Mouse (Mus musculus) right cerebral cortex, postnatal 14 days (tissue): Measurements from ENCODE around the gene Gpr33.

Experiments
- DNase-seq: peaks from one replicate; pipeline ENCODE4 v3.0.0; 2022

Gene Gpr33

DNA sequence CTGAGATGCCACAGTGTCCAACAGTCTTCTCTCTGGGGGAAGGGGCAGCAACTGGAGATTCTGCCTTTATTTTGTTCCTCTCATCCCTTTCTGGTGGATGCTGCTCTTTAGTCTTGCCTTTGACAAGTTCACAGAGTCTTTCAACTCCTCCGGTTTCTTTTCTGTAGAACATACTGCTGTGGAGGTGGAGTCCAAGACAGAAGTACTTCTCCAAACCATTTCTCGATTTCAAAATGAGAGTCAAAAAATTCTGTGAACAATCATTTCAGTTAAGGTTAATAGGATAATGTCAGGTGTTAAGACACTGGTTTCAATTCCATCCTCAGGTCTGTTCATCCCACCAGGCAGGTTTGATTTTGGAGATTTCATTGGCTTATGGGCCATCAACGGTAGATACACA, at the start of gene Gpr33:
Gene Gpr33 (minus strand): TSS at position 101 of the 400 bp plus-strand sequence.
- DNase-seq: no peak

DNA sequence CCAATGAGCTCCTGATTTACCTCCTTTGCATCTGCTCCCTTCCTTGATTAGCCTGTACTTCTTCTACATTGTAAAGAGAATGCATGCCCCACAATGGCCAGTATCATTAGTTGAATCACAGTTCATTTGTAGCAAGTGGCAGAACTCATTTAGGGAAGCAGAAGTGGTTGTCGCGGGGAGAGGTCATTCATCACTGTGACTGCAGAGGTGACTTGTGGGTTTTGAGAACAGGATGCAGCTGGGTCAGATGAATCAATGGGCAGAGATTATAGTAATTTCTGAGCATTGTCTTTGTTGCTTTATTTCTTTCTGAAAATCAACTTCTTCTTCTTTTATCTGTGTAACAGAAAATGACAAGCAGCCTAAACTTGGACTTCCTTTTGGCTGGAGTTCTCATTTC, 21.5 kb upstream of the Gpr33 start:
- no peak for DNase-seq

DNA sequence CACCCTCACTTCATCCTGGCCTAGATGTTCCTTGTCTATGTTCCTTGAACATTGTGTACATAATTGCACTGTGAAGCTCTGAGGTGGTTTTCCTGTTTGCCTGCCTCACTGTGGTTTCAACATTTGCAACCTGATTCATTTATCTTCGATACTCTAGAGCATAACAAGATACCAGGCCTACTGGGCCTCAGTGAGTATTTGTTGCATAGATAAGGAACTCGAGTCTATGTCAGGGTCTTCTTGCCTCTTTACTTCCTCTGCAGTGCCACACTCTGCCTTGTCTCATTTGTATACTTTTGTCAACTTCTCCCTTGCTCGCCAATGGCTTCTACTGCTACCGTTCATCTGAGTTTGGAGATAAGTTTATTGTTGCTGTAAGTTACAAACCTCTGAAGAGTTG, 18.5 kb upstream of the Gpr33 start:
- no peak for DNase-seq

DNA sequence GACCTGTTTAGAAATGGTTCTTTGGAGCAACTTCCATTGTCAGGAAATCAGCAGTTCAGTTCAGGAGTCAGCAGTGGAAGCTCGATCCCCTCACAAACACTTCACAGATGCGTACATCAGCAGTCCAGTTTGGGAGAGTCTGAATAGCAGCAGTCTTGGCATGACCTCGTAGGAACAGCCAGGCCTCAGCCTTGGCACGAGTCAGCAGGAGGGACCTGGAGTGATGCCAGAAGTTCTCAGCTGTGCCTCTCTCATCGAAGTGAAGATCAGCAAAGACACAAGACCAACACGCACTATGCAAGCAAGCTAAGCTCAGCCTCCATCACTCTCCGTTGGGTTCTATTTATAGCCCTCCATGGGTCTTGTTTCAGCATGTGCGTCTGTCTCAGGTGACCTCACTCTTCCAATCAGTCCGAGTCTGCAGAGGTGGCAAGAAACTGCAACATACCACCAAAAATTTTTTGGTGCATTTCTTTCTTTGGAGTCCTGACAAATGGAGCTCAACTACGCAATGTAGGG, 15.0 kb upstream of the Gpr33 start:
- DNase-seq: peak; percentile 9

GRCm38 (mm10) chr12:52038352-52038751, 10.5 kb upstream of the Gpr33 start:
- no peak for DNase-seq

DNA sequence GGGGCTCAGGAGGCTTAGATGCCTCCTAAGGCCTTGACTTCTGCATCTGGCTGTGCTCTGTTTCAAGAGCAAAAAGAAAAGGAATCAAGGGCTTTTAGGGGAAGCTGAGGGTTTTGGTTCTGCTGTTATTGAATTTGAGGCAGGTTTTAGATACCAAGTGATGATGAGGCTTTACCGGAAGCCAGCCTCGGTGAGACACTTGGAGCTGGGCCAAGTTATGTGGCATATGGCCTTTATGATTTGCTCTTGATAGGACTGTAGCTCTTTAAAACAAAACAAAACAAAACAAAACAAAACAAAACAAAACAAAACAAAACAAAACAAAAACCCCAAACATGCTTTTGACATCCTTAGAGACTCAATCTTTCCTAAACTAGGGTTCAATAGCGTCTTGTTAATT, 7.1 kb upstream of the Gpr33 start:
- DNase-seq: no peak

GRCm38 (mm10) chr12:52032276-52032675, 4.4 kb upstream of the Gpr33 start:
- no peak for DNase-seq

- DNase-seq: no peak
Observed at GRCm38 (mm10) chr12:52014494-52015029, 13.3 kb downstream of the Gpr33 start.

- no peak for DNase-seq
Observed at GRCm38 (mm10) chr12:52014044-52014443, 13.8 kb downstream of the Gpr33 start.

DNA sequence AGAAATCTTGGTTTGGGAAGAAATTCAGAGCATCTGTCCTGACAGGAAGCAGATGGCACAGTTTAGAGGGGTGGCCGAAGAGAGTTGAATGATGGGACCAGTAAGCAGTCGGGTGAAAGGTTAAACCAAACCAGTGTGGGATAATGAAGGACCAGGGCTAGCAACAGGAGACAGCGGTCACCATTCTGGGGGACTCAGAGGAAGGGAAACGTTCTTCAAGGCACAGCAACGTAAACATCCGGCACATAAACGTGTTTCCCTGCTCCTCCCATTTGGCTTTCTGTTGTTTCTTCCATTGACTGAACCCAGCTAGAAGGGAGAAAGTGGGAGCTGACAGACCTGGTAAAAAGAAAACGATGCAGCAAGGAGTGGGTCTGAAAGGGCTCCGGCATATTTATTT, 14.6 kb downstream of the Gpr33 start:
- DNase-seq: no peak

DNA sequence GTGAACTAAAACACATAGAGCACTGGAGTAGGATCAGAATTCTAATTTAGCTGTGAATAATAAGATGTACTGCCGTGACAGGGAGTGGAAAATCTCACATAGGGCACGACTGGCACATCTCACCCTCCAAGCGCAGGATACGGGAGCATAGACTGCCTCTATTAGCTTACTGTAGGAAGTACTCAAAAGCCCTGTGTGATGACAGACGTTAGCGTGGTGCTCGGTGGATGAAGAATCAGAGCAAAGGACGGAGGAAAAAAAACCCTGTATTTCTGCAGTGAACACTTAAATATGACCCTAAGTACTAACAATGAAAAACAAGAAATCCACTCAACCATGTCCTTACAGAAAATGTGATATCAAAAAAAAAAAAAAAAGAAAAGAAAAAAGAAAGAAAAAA, 15.7 kb downstream of the Gpr33 start:
- DNase-seq: no peak

DNA sequence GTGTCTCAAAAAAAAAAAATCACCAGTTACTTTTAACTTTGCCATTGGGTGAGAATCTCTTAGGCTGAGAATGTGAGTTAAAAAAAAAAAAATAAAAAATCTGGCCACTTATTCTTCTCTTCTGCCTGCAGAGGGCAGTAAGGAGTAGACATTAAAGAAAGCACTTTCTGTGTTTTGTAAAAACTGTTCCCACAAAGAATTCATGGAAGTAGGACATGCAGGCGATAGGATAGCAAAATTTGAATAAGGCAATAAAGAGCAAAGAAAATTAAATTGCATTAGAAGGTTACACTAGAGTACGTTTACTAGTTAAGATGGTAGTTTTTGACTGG, 17.3 kb downstream of the Gpr33 start:
- DNase-seq: no peak

DNA sequence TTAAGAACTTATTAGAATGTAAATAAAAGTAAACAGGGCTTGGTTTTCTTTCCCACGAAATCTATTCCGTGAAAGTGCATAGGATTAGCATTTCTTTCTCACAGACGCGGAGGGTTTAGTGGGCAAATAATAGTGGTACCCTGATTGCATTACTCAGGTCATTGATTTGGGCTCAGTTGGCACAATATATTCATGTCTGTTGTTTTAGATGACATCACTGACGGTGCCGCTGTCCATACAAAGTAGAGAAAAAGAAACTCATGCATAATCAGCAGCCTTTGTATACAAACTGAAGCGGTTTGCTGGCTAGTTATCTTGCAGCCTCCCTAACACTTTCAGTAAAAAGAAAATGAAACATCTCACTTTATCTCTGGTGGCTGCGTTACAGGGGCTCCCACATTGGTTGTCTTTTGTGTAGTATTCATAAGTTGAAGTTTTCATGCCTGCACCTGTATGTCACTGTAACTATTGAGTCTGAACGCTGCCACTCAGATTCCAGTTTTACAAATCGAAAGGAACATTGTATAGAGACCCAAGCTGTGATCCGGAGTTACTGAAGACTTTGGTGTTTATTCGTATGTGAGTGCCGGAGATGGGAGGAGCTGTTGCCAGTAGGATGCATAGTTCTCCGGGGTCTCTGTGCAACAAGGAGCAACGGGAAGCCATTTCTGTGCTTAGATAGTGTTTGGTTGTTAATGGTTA, 17.8 kb downstream of the Gpr33 start:
- DNase-seq: no peak

- DNase-seq: no peak
Observed at GRCm38 (mm10) chr12:52006633-52006994, 21.2 kb downstream of the Gpr33 start.

- DNase-seq: peak; percentile 97
Observed at GRCm38 (mm10) chr12:52005877-52006632, 21.8 kb downstream of the Gpr33 start, which contains the start of gene Dtd2. TSS of gene Dtd2 (minus strand) at chr12:52006501.

GRCm38 (mm10) chr12:52002746-52003145, 25.1 kb downstream of the Gpr33 start:
- DNase-seq: no peak

- DNase-seq: peak; percentile 36
Observed at GRCm38 (mm10) chr12:52001544-52001943, 26.3 kb downstream of the Gpr33 start.

- DNase-seq: no peak
Observed at GRCm38 (mm10) chr12:51998366-51998932, 29.4 kb downstream of the Gpr33 start.

GRCm38 (mm10) chr12:51995738-51996536, 31.9 kb downstream of the Gpr33 start:
- no peak for DNase-seq

GRCm38 (mm10) chr12:51990629-51991028, 37.2 kb downstream of the Gpr33 start:
- DNase-seq: no peak

DNA sequence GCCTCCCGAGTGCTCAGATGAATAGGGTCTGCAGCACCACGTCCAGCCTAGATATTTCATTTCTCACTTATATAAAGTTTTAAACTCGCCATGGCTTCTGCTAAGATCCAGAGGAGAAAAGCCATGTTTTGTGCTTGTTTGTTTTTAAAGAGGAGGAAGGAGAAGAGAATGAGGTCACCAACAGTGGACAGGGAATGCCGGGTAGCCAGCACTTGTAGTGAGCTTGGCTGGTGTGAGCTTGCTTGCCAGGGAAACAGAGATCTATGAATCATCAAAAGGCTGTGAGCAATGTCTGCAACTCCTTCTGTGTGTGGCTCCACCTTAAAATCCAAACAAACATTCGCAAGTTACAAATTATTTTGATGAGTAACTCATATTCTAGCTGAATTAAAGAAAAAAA, 39.3 kb downstream of the Gpr33 start:
- no peak for DNase-seq

DNA sequence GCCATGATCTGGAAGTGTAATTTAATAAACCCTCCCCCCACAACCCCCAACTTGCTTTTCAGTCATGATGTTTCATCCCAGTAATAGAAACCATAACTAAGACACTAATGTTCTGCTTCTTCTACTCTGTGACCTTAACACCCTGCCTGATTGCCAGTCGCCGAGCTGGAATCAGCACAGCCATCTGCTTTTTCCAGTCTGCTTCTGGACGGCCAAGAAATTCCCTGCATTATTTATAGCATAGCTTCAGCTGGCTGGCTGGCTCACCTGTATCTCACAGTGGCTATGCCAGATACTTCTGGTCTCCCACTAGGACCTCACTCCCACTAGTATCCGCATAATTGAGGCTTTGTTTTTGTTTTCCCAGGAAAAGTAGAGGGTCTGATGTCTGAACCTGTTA, 42.0 kb downstream of the Gpr33 start:
- no peak for DNase-seq

DNA sequence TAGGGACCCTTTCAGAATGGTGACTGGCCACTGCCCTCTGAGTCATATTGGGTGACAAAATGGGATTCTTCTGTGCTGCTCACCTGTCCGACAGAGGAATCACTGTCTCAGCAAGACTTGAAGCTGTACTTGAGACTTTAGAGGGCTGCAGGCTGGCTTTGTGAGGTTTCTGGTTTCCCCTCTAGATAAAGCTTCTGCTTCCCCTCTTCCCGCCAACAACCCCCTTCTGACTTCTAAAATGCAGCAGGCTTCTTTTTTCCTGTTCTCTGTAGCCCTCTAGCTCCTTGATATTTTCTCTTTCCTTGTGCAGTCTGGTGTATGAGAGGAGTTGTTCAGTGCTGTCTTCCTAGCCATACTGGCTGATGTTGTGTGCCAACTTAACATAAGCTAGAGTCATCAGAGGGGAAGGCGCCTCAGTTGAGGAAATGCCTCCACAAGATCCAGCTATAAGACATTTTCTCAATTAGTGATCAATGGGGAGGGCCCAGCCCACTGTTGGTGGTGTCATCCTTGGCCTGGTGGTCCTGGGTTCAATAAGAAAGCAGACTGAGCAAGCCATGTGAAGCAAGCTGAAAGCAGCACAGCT, 42.6 kb downstream of the Gpr33 start:
- no peak for DNase-seq
